Mouse (Mus musculus): Measurements from ENCODE around the gene Rhod. TPM values are rescaled to one million over a fixed set of nuclear protein-coding genes. Genes with fewer than 3 reads are reported as not detected.
"Not testable (repeated sequence)": the region's sequence is repeated elsewhere in the genome, so short reads cannot be mapped to it uniquely, and the experiment has no call there.

Gene Rhod
- polyA plus RNA-seq, 1 experiment from 2014 or later, result 108 TPM

DNA sequence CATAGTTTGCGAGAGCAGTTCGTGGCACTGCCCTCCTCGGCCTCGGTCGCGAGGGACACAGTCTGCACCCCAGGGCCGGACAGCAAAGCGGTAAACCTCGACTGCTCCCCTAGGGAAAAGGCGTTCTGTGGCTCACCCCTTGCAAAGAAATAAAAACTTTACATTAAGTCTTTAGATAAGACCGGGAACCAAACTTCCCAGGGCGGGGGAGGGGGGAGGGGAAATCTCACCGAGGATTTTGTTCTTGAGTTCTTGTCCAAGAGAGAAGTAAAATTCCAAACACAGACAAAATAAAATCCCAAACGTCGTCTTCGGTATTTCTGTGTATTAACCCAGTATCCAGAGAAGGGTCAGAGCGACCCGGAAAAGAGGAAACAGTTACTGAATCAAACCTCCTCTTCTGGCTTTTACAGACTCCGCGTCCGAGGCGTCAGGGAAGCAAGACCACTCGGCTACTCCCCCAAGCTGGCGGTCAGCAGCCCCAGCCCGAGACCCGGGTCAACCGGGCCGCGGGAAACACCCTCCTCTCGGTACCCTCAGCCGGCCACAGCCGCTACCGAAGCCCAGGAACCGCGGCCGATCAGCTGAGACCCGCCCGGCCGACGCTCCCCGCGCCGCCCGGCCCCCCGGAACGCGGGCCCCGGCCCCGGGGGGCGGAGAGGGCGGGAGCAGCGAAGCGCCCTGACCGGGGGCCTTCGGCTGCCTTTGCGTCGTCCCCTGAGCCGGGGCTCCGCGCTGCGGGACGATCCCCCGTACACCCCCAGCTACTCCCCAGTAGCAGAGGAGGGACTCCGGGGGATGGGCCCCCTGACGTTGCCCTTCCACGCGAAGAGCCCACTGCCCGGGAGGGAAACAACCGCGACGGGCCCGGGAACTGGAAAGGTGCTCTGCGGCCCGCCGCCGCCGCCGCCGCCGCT is 42.9 kb downstream of the Rhod start:
- CTCF ChIA-PET, result no interaction called here

GRCm38 (mm10) chr19:4387276-4387675 is 52.0 kb downstream of the Rhod start:
- ChIA-PET CTCF (interaction anchor here (1.2 kb wide), 1 partner anchor 29 kb away, joined by 4 read pairs; no protein-coding TSS in a partner anchor), POLR2A (no interaction called here)
- in situ Hi-C loops (cut with MboI; ENCODE audit: low pct_unique_long_range_greater_than_20kb), result no loop called here
- ATAC-seq, result no peak
- no peak for TF ChIP-seq CTCF (IDR thresholded peaks at IDR 0.05)
- DNase-seq (ENCODE audit: low read depth, low spot score), result no peak
- H3K27me3 ChIP-seq, result no peaks in the 10 kb centered on the region

More for the DNA sequence above, 42.9 kb downstream of the Rhod start:
- in situ Hi-C loops (cut with MboI; ENCODE audit: low pct_unique_long_range_greater_than_20kb), result no loop called here
- no peaks in the 10 kb centered on the region for H3K27me3 ChIP-seq
- DNase-seq (ENCODE audit: low read depth, low spot score), result no peak
- peak; percentile 14 for ATAC-seq
- no peak for TF ChIP-seq CTCF (IDR thresholded peaks at IDR 0.05)
- POLR2A ChIA-PET, result interaction anchor here (1.7 kb wide), 1 partner anchor 26 kb away, joined by 3 read pairs; no protein-coding TSS in a partner anchor

- peak; percentile 20 for TF ChIP-seq CTCF (IDR thresholded peaks at IDR 0.05)
- ChIA-PET CTCF (interaction anchor here (0.8 to 2.0 kb wide), 3 partner anchors 43 to 53 kb away, joined by 3 to 6 read pairs (median 4); no protein-coding TSS in a partner anchor), POLR2A (interaction anchor here (0.6 to 1.2 kb wide), 5 partner anchors 13 to 83 kb away, joined by 4 to 7 read pairs (median 5); partner anchors contain the start of gene Kdm2a)
- in situ Hi-C loops (cut with MboI; ENCODE audit: low pct_unique_long_range_greater_than_20kb), result no loop called here
- H3K27me3 ChIP-seq, result no peaks in the 10 kb centered on the region
- DNase-seq (ENCODE audit: low read depth, low spot score) (no peak), ATAC-seq (no peak)
These were observed 54.2 kb downstream of the Rhod start for GRCm38 (mm10) chr19:4385026-4385425.

DNA sequence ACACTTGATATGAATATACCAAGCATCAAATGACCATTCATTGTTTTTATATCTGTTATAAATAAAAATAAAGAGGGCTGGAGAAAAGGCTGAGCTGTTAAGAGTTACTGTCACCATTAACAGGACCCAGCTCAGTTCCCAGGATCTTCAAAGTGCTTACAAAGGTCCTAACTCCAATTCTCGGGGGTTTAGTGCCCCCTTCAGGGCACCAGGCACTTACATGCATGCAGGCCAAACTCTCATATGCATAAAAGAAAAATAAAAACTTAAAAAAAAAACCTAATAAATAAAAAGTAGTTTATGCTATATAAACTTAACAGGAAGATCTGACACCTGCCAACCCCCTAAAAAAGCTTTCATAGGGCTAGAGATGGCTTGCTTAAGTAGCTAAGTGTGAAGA is 54.9 kb downstream of the Rhod start:
- no peaks in the 10 kb centered on the region for H3K27me3 ChIP-seq
- POLR2A ChIA-PET, result interaction anchor here (0.9 to 1.2 kb wide), 3 partner anchors 27 to 52 kb away, joined by 4 to 7 read pairs (median 5); no protein-coding TSS in a partner anchor
- no peak for ATAC-seq
- in situ Hi-C loops (cut with MboI; ENCODE audit: low pct_unique_long_range_greater_than_20kb), result no loop called here
- no peak for DNase-seq (ENCODE audit: low read depth, low spot score)
- CTCF ChIA-PET, result interaction anchor here (0.7 to 2.0 kb wide), 6 partner anchors 10 to 52 kb away, joined by 3 to 8 read pairs (median 5); no protein-coding TSS in a partner anchor
- TF ChIP-seq CTCF (IDR thresholded peaks at IDR 0.05), result peak; percentile 50

- DNase-seq (ENCODE audit: low read depth, low spot score) (no peak), ATAC-seq (no peak)
- H3K27me3 ChIP-seq, result no peaks in the 10 kb centered on the region
- in situ Hi-C loops (cut with MboI; ENCODE audit: low pct_unique_long_range_greater_than_20kb), result no loop called here
- no peak for TF ChIP-seq CTCF (IDR thresholded peaks at IDR 0.05)
- CTCF ChIA-PET, result interaction anchor here (1.4 to 1.5 kb wide), 2 partner anchors 9 to 13 kb away, joined by 6 to 8 read pairs; no protein-coding TSS in a partner anchor
- POLR2A ChIA-PET, result no interaction called here
These were observed 55.9 kb downstream of the Rhod start for GRCm38 (mm10) chr19:4383306-4383705.

- H3K27me3 ChIP-seq; ATAC-seq; DNase-seq (ENCODE audit: low read depth, low spot score); in situ Hi-C loops (cut with MboI; ENCODE audit: low pct_unique_long_range_greater_than_20kb): not testable (repeated sequence)
- peak; percentile 42 for TF ChIP-seq CTCF (IDR thresholded peaks at IDR 0.05)
- ChIA-PET CTCF (interaction anchor here (0.8 to 1.2 kb wide), 2 partner anchors 35 to 48 kb away, joined by 3 read pairs; no protein-coding TSS in a partner anchor), POLR2A (interaction anchor here (1.7 kb wide), 1 partner anchor 11 kb away, joined by 3 read pairs; no protein-coding TSS in a partner anchor)
These were observed 56.9 kb downstream of the Rhod start for GRCm38 (mm10) chr19:4382303-4382702.

Other genes with a start within 250 kb of the Rhod start
- gene Tbc1d10c, start 248.1 kb downstream of the Rhod start, polyA plus RNA-seq (2021), result 1.9 TPM
- gene Ppp1ca, start 247.4 kb downstream of the Rhod start, polyA plus RNA-seq (2021), result 674 TPM
- gene Rad9a, start 237.8 kb downstream of the Rhod start, polyA plus RNA-seq (2021), result 33.9 TPM
- gene Clcf1, start 225.2 kb downstream of the Rhod start, polyA plus RNA-seq (2021), result 122 TPM
- 0.62 TPM for gene AC109138.7, start 225.1 kb downstream of the Rhod start, polyA plus RNA-seq (2021)
- 49.5 TPM for gene Pold4, start 207.5 kb downstream of the Rhod start, polyA plus RNA-seq (2021)
- 71.3 TPM for gene Ssh3, start 170.3 kb downstream of the Rhod start, polyA plus RNA-seq (2021)
- gene Ankrd13d, start 156.3 kb downstream of the Rhod start, polyA plus RNA-seq (2021), result 25.8 TPM
- gene Grk2, start 133.2 kb downstream of the Rhod start, polyA plus RNA-seq (2021), result 74.9 TPM
- gene Kdm2a, start 41.1 kb downstream of the Rhod start, polyA plus RNA-seq (2021), result 79.6 TPM
- gene Syt12, start 38.0 kb upstream of the Rhod start, polyA plus RNA-seq (2021), result 25.2 TPM
- 0.05 TPM for gene 2010003K11Rik, start 59.2 kb upstream of the Rhod start, polyA plus RNA-seq (2021)
- 21.5 TPM for gene Pcx, start 71.0 kb upstream of the Rhod start, polyA plus RNA-seq (2021)
- 46.6 TPM for gene Lrfn4, start 176.2 kb upstream of the Rhod start, polyA plus RNA-seq (2021)
- gene Rce1, start 186.2 kb upstream of the Rhod start, polyA plus RNA-seq (2021), result 45.5 TPM